Mouse (Mus musculus) bone marrow macrophage, adult 2 months (primary cell): ENCODE measurements around the gene Eaf1. TPM values are rescaled to one million over a fixed set of nuclear protein-coding genes. Genes with fewer than 3 reads are reported as not detected.

Experiments used
- H3K27ac ChIP-seq: 2 replicates; pipeline ENCODE4 v1.5.1; 2012; ENCODE audit warnings: low read depth, low read length; ENCODE audit not compliant: insufficient read depth
- H3K4me1 ChIP-seq: 2 replicates; pipeline ENCODE4 v1.6.1; 2012; ENCODE audit warnings: low read length; ENCODE audit not compliant: control insufficient read depth, insufficient read depth
- H3K4me3 ChIP-seq: 2 replicates; pipeline ENCODE4 v1.5.1; 2012; ENCODE audit warnings: mild to moderate bottlenecking, low read length, moderate library complexity; ENCODE audit not compliant: insufficient read depth
- CTCF ChIP-seq: IDR thresholded peaks from 2 replicates; pipeline ENCODE4 v1.5.1; 2012; ENCODE audit warnings: low read depth, mild to moderate bottlenecking, low read length, moderate library complexity
- POLR2A ChIP-seq: IDR thresholded peaks from 2 replicates; pipeline ENCODE4 v1.6.1; 2012; ENCODE audit warnings: mild to moderate bottlenecking, low read depth, low read length, borderline replicate concordance
- polyA plus RNA-seq: library from polyadenylated mRNA; stranded (reverse); fragments of >200 nt; gene quantifications from 2 replicates; pipeline ENCODE4 v1.2.4, GENCODE M21; 2012; ENCODE audit not compliant: missing spikeins, insufficient read depth, insufficient read length

Eaf1 gene
- polyA plus RNA-seq, 1 experiment, result 27.0 TPM

- Histone ChIP-seq H3K4me3 (no peak overlapping the region), H3K4me1 (peaks cover 8% of the 10 kb centered on the region), H3K27ac (no peak overlapping the region)
- TF ChIP-seq CTCF, result no peak
These were observed 12.3 kb downstream of the Eaf1 start for GRCm38 (mm10) chr14:31506456-31506855.

GRCm38 (mm10) chr14:31509911-31510310 is 15.7 kb downstream of the Eaf1 start:
- Histone ChIP-seq H3K4me3 (no peak overlapping the region), H3K27ac (no peak overlapping the region), H3K4me1 (peaks cover 8% of the 10 kb centered on the region)
- TF ChIP-seq CTCF (no peak), POLR2A (no peak)

- TF ChIP-seq CTCF, result no peak
- TF ChIP-seq POLR2A, result no peak
- no peak overlapping the region for H3K27ac ChIP-seq
- no peak overlapping the region for H3K4me3 ChIP-seq
- H3K4me1 ChIP-seq, result peaks cover 8% of the 10 kb centered on the region
These were observed 16.1 kb downstream of the Eaf1 start for GRCm38 (mm10) chr14:31510322-31510721.

GRCm38 (mm10) chr14:31515895-31516294 is 21.7 kb downstream of the Eaf1 start:
- Histone ChIP-seq H3K4me3 (no peak overlapping the region), H3K27ac (no peak overlapping the region), H3K4me1 (no peaks in the 10 kb centered on the region)
- TF ChIP-seq POLR2A (no peak), CTCF (no peak)

DNA sequence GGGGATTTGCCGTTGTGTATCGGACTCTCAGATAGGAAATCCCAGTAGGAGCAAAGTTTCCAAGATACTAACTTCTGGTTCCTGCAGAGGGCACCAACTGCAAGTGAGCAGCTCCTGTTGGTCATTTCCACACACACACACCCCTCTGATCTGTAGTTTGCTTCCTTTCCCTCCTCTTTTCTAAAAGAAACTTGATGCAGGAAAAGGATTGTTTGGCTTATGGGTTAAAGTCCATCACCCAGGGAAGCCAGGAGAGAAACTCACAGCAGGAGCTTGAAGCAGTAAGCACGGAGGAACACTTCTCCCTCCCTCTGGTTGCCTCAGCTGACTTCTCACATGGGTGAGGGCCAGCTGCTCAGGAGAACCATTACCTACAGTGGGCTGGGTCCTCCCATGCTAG is 25.0 kb downstream of the Eaf1 start:
- no peak overlapping the region for H3K27ac ChIP-seq
- no peaks in the 10 kb centered on the region for H3K4me1 ChIP-seq
- TF ChIP-seq CTCF (no peak), POLR2A (no peak)
- no peak overlapping the region for H3K4me3 ChIP-seq

DNA sequence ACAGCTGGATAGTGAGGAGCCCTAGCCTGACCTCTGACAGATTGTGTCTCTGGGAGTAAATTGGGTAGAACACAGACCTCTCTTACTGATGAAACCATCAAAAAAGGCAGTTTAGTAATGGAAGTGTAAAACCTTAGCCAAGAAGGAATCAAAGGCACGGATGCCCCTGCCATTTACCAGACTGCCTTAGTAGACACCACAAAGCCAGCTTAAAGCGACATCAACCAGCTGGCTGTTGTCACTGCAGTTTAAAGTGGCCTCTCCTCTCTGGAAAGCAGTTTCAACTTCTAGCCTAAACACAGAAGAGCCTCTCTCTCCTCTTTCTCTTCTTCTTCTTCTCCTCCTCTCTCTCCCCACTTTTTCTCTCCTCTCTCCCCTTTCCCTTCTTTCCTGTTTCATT is 27.1 kb downstream of the Eaf1 start:
- Histone ChIP-seq H3K4me1 (no peaks in the 10 kb centered on the region), H3K4me3 (no peak overlapping the region), H3K27ac (no peak overlapping the region)
- TF ChIP-seq POLR2A (no peak), CTCF (no peak)

DNA sequence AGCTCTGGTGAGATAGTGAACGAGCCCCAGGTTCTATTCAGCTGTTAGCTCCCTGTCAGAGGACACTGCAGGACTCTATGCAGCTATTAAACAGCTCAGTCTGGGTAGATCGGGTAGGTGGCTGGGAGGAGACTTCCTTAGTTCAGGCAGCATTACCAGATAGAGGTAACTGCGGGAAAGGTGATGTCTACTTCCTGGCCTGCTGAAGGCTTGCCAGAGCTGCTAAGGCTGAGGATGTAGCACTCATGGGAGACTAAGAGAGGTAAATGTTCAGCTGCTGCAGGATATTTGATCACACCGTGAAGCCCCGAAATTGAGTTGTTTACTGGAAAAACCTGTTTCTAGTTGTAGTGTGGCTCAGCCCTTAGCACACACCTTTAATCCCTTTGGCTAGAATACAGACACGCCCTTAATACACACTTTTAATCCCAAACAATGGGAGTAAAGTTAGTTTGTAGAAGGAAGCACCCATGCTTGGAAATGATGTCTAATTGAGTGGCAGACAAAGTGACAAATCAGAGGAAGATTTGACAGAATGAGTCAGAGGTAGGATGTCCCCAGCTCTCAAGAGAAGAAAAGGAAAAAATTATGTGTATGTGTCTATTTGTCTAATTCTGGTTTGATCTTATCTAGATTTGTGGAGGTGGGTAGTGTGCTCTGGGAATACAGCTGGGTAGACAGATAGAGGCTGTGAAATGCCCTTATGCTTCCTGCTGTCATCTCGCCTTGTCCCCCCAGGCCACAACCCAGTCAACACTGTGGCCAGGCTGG is 31.0 kb downstream of the Eaf1 start:
- Histone ChIP-seq H3K4me1 (no peaks in the 10 kb centered on the region), H3K27ac (no peak overlapping the region), H3K4me3 (no peak overlapping the region)
- no peak for TF ChIP-seq POLR2A
- no peak for TF ChIP-seq CTCF

DNA sequence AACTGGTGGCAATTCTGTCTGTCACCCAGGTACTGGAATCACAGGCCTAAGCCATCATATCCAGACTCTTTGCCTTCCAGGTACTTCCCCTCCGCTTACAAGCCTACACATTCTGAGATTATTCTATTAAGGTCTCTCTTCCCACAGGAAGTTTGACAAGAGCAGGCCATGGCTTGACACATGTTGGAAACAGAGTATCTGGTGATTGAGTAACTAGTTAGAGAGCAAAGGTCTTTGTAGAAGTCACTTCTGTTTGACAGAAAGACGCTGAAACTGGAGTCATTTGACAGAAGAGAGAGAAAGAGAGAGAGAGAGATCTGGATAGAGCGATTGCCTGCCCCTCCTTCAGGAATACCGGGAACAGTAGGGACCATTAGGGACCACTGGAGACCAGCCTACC is 36.6 kb downstream of the Eaf1 start:
- Histone ChIP-seq H3K4me3 (no peak overlapping the region), H3K4me1 (peaks cover 16% of the 10 kb centered on the region), H3K27ac (no peak overlapping the region)
- TF ChIP-seq POLR2A (no peak), CTCF (no peak)

GRCm38 (mm10) chr14:31531506-31532148 is 37.4 kb downstream of the Eaf1 start:
- Histone ChIP-seq H3K4me3 (no peak overlapping the region), H3K4me1 (peaks cover 16% of the 10 kb centered on the region), H3K27ac (no peak overlapping the region)
- no peak for TF ChIP-seq CTCF
- TF ChIP-seq POLR2A, result no peak

DNA sequence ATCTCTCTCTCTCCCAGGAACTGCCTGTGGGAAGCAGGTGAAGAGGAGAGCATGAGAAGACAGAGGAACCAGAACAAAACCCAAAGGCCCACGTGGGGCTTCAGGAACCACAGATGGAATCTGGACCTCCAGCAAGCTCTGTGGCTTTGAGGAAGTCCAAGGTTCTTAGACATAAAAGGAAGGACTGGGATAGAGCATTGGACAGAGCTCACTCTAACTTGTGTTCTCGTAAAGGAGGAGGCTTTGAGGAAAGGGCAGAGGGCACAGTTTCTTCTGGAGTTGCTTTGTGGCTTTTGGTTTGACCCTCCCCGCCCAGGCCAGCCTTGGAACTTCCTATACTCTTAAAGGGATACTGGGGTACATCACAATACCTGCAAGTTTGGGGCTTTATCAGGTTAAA is 38.5 kb downstream of the Eaf1 start:
- Histone ChIP-seq H3K4me1 (peaks cover 22% of the 10 kb centered on the region), H3K27ac (no peak overlapping the region), H3K4me3 (no peak overlapping the region)
- TF ChIP-seq POLR2A (no peak), CTCF (no peak)

GRCm38 (mm10) chr14:31537298-31537697 is 43.1 kb downstream of the Eaf1 start:
- Histone ChIP-seq H3K27ac (no peak overlapping the region), H3K4me3 (no peak overlapping the region), H3K4me1 (peaks cover 21% of the 10 kb centered on the region)
- TF ChIP-seq CTCF (no peak), POLR2A (no peak)
